Comparison of ENCODE assay signal across 7 mouse cellular contexts in the genomic region with DNA sequence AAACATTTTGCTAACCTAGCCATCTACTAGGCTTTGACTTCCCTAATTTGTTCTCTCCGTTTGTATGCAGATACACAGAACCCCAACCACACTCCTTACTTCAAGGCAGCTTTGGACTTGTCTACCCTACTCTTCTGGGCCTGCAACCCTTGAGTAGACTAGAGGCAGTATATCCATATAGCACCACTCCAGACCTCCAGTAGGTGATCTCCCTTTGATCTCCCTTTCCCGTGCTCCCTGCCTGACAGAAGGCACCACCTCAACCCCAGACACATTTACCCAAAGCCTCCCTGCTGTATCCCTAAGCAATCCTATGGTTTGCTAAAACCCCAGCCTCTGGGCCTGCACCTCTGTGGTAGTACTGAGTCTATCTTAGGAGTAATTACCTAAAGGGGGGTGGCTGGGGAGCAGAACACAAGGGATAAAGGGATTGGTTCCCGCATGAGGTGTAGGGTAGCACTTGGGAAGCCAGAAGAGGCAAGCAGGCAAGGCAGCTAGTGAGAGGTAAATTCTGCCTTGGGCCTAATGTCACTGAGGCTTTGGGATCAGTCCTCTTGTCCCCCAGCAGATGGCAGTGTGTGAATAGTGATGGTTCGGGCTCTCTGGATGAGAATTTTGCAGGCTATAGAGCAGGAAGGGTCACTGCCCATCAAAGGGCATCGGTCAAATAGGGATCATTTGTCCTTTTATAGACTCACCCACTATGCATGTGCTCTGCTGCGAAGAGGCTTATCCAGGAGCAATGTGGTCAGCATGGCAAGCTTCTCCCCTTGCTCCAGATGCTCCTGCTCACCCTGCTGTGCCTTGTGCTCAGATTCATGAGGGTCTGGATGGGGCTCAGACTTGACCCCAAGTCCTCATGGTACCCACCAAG. TPM values are rescaled to one million over a fixed set of nuclear protein-coding genes. Genes with fewer than 3 reads are reported as not detected.
A peak's percentile ranks its signal among the peaks of the same experiment; 100 is the strongest.
DNase-seq lines count a peak whose midpoint lies in the region; ATAC-seq and TF ChIP-seq lines count a peak whose summit lies in the region.

No protein-coding gene starts in this region.

- ATAC-seq in erythroblast, adult 5-6 weeks (replicated peaks; ENCODE audit: low FRiP score, poor library complexity, severe bottlenecking) = peak; percentile 87
- peak; percentile 78 for ATAC-seq in hindbrain, embryonic 16.5 days
- no peak for ATAC-seq in liver, postnatal 0 days

- H3K27me3 ChIP-seq in hindbrain, embryonic 16.5 days (replicated peaks; ENCODE audit: control insufficient read depth, insufficient read depth, low read length) = no peaks in the 10 kb centered on the region
- no peaks in the 10 kb centered on the region; the same call in 1 of the 2 replicates for H3K27me3 ChIP-seq in liver, postnatal 0 days (ENCODE audit: insufficient read depth, low read length)

- no peak for TF ChIP-seq POLR2A in bone marrow, adult 2 months (IDR thresholded peaks at IDR 0.05; ENCODE audit: borderline replicate concordance, control insufficient read depth, low read depth, low read length)

- H3K9me3 ChIP-seq in hindbrain, embryonic 16.5 days (ENCODE audit: control insufficient read depth, low read length) = no peaks in the 10 kb centered on the region
- H3K9me3 ChIP-seq in liver, postnatal 0 days (ENCODE audit: low read length) = no peaks in the 10 kb centered on the region

- H3K4me2 ChIP-seq in hindbrain, embryonic 16.5 days (ENCODE audit: low read length) = no peak overlapping the region
- H3K4me2 ChIP-seq in liver, postnatal 0 days (ENCODE audit: low read depth, low read length) = no peak overlapping the region

- H3K27ac ChIP-seq in bone marrow, adult 2 months (ENCODE audit: control insufficient read depth, insufficient read depth, low read depth, low read length, poor library complexity) = no peak overlapping the region
- H3K27ac ChIP-seq in hindbrain, embryonic 16.5 days (ENCODE audit: low read depth, low read length) = no peak overlapping the region
- H3K27ac ChIP-seq in liver, postnatal 0 days (ENCODE audit: low read depth) = no peak overlapping the region

- TF ChIP-seq CTCF in bone marrow, adult 2 months (IDR thresholded peaks at IDR 0.05; ENCODE audit: control insufficient read depth, insufficient read depth, low read length) = peak; percentile 43
- TF ChIP-seq CTCF in liver, postnatal 0 days (IDR thresholded peaks at IDR 0.05; ENCODE audit: low read depth) = peak; percentile 77

- DNase-seq in thymus, postnatal 4 days = peak; percentile 10
- DNase-seq in thymus, adult 18-20 months = no peak
- peak; percentile 38 for DNase-seq in liver, postnatal 0 days
- peak; percentile 18 for DNase-seq in right cerebral cortex, postnatal 25 days

- H3K4me1 ChIP-seq in bone marrow, adult 2 months (ENCODE audit: control insufficient read depth, insufficient read depth, low read length) = no peaks in the 10 kb centered on the region
- no peaks in the 10 kb centered on the region for H3K4me1 ChIP-seq in hindbrain, embryonic 16.5 days (ENCODE audit: control insufficient read depth, insufficient read depth, low read depth, low read length)
- no peaks in the 10 kb centered on the region for H3K4me1 ChIP-seq in liver, postnatal 0 days (ENCODE audit: insufficient read depth)

- WGBS in bone marrow, adult 2 months = 36% methylated on average over 6 of the region's 6 CpGs
- 29% methylated on average over 6 of the region's 6 CpGs for WGBS in hindbrain, embryonic 16.5 days
- WGBS in liver, postnatal 0 days (ENCODE audit: insufficient replicate concordance) = 35% methylated on average over 6 of the region's 6 CpGs

- TF ChIP-seq EP300 in liver, postnatal 0 days (IDR thresholded peaks at IDR 0.05; ENCODE audit: low read depth) = no peak

- H3K4me3 ChIP-seq in bone marrow, adult 2 months (replicated peaks; ENCODE audit: control insufficient read depth, low read depth, low read length) = no peak overlapping the region
- no peak overlapping the region for H3K4me3 ChIP-seq in hindbrain, embryonic 16.5 days (ENCODE audit: low read length)
- no peak overlapping the region for H3K4me3 ChIP-seq in liver, postnatal 0 days (ENCODE audit: low read depth, low read length)

- H3K36me3 ChIP-seq in hindbrain, embryonic 16.5 days (ENCODE audit: control insufficient read depth, insufficient read depth, low read length) = no peaks in the 10 kb centered on the region
- no peaks in the 10 kb centered on the region for H3K36me3 ChIP-seq in liver, postnatal 0 days (replicated peaks; ENCODE audit: insufficient read depth, low read length)

- no peak overlapping the region for H3K9ac ChIP-seq in hindbrain, embryonic 16.5 days (ENCODE audit: low read depth, low read length)
- no peak overlapping the region for H3K9ac ChIP-seq in liver, postnatal 0 days (replicated peaks)

RNA-seq across cellular contexts. Expression of gene Ric3, which starts 15.3 kb away (rescaled TPM):
- polyA plus RNA-seq in bone marrow, adult 2 months (2011; ENCODE audit: insufficient read depth, insufficient read length, low replicate concordance, missing spikeins) = 2.4 TPM in 1 of 2 replicates, not detected in the other
- total RNA-seq in erythroblast, adult 5-6 weeks (2015; ENCODE audit: low replicate concordance) = not detected in 2 replicates
- total RNA-seq in erythroblast, adult 5-6 weeks (2017; ENCODE audit: low replicate concordance) = 0.26 TPM in 1 of 2 replicates, not detected in the other
- 32.2 and 34.3 TPM in 2 replicates for polyA plus RNA-seq in hindbrain, embryonic 16.5 days (2015; fragmentation: Nextera tagmentation; extraction: Ambion mirVana)
- 0.33 and 0.36 TPM in 2 replicates for polyA plus RNA-seq in liver, postnatal 0 days (2015; fragmentation: Nextera tagmentation; extraction: Ambion mirVana)

Comparison
In these comparisons a context has a peak if more than half of its experiments do, and no peak if none do; other contexts are left out.
1. DNase-seq: peak in thymus, postnatal 4 days (single experiment), liver, postnatal 0 days (single experiment) and right cerebral cortex, postnatal 25 days (single experiment); none in thymus, adult 18-20 months (0 of 2).